Mouse (Mus musculus) limb, embryonic 13.5 days (tissue): ENCODE measurements around the gene Mrpl58. TPM values are rescaled to one million over a fixed set of nuclear protein-coding genes. Genes with fewer than 3 reads are reported as not detected.
"Not testable (repeated sequence)": the region's sequence is repeated elsewhere in the genome, so short reads cannot be mapped to it uniquely, and the experiment has no call there.

Experiments used
- ATAC-seq: fragments of 200-750 bp; cut with Nextera tagmentation; 2 replicates; pipeline ENCODE4 v1.8.0; 2017; ENCODE audit warnings: low read depth, moderate number of reproducible peaks, moderate TSS enrichment; ENCODE audit not compliant: low FRiP score
- H3K27ac ChIP-seq: fragments of 300-500 bp; sonication (generic); 2 replicates; pipeline ENCODE4 v1.5.1; 2015; ENCODE audit warnings: inconsistent platforms, mild to moderate bottlenecking, moderate library complexity
- H3K27me3 ChIP-seq: fragments of 300-500 bp; sonication (generic); 2 replicates; pipeline ENCODE4 v1.6.1; 2015; ENCODE audit warnings: mild to moderate bottlenecking, inconsistent platforms
- H3K36me3 ChIP-seq: fragments of 300-500 bp; sonication (generic); 2 replicates; pipeline ENCODE4 v1.6.1; 2015; ENCODE audit warnings: inconsistent platforms, mild to moderate bottlenecking, moderate library complexity
- H3K4me1 ChIP-seq: fragments of 300-500 bp; sonication (generic); 2 replicates; pipeline ENCODE4 v1.6.1; 2015; ENCODE audit warnings: inconsistent platforms
- H3K4me2 ChIP-seq: fragments of 300-500 bp; sonication (generic); replicated peaks from 2 replicates; pipeline ENCODE4 v1.6.1; 2015; ENCODE audit warnings: inconsistent platforms, mild to moderate bottlenecking, moderate library complexity
- H3K4me3 ChIP-seq: fragments of 300-500 bp; sonication (generic); 2 replicates; pipeline ENCODE4 v1.5.1; 2015; ENCODE audit warnings: moderate library complexity, mild to moderate bottlenecking, inconsistent platforms
- H3K9ac ChIP-seq: fragments of 300-500 bp; sonication (generic); 2 replicates; pipeline ENCODE4 v1.6.1; 2015; ENCODE audit warnings: mild to moderate bottlenecking, inconsistent platforms
- H3K9me3 ChIP-seq: fragments of 300-500 bp; sonication (generic); 2 replicates; pipeline ENCODE4 v1.6.1; 2016; ENCODE audit warnings: inconsistent platforms
- WGBS: fragments of 180-500 bp; shearing (Covaris S2); methylation state at CpG from one replicate; pipeline ENCODE4 v1.1.7; 2015; 5-methylcytosine and 5-hydroxymethylcytosine counted together
- polyA plus RNA-seq: library from polyadenylated mRNA; unstranded; fragments of >200 nt; fragmentation: Nextera tagmentation; extraction: Ambion mirVana; gene quantifications from 2 replicates; pipeline ENCODE4 v1.2.1, GENCODE M21; 2015

Mrpl58 gene
- polyA plus RNA-seq, 1 experiment from 2014 or later: 178 TPM

GRCm38 (mm10) chr11:115384587-115384986 is 19.0 kb upstream of the Mrpl58 start:
- Histone ChIP-seq H3K4me3 (no peak overlapping the region), H3K4me2 (no peak overlapping the region), H3K36me3 (no peaks in the 10 kb centered on the region), H3K27ac (no peak overlapping the region), H3K4me1 (peaks cover 38% of the 10 kb centered on the region), H3K9ac (no peak overlapping the region), H3K27me3 (no peaks in the 10 kb centered on the region), H3K9me3 (no peaks in the 10 kb centered on the region)
- WGBS: 78% methylated on average over 5 of the region's 5 CpGs
- ATAC-seq: no peak

- H3K27me3 ChIP-seq, H3K9ac ChIP-seq, H3K27ac ChIP-seq, H3K4me3 ChIP-seq, H3K4me2 ChIP-seq, H3K9me3 ChIP-seq, ATAC-seq: not testable (repeated sequence)
- WGBS: 92% methylated on average over 3 of the region's 3 CpGs
- Histone ChIP-seq H3K36me3 (peaks cover 20% of the 10 kb centered on the region), H3K4me1 (peaks cover 31% of the 10 kb centered on the region)
Observed at GRCm38 (mm10) chr11:115386859-115387258, 16.7 kb upstream of the Mrpl58 start.

GRCm38 (mm10) chr11:115391358-115391757 is 12.2 kb upstream of the Mrpl58 start:
- H3K4me2 ChIP-seq: no peak overlapping the region
- no peak for ATAC-seq
- no peak overlapping the region for H3K4me3 ChIP-seq
- no peaks in the 10 kb centered on the region for H3K9me3 ChIP-seq
- H3K27ac ChIP-seq: no peak overlapping the region
- 88% methylated on average over 7 of the region's 7 CpGs for WGBS
- H3K27me3 ChIP-seq: no peaks in the 10 kb centered on the region
- H3K9ac ChIP-seq: no peak overlapping the region
- peaks cover 64% of the 10 kb centered on the region for H3K36me3 ChIP-seq
- no peaks in the 10 kb centered on the region for H3K4me1 ChIP-seq

- peak overlapping the region; percentile 30 for H3K4me2 ChIP-seq
- no peaks in the 10 kb centered on the region for H3K9me3 ChIP-seq
- no peak for ATAC-seq
- H3K36me3 ChIP-seq: peaks cover 64% of the 10 kb centered on the region
- peak overlapping the region; percentile 8; the same call in 1 of the 2 replicates for H3K4me3 ChIP-seq
- peak overlapping the region; percentile 31; the same call in 1 of the 2 replicates for H3K9ac ChIP-seq
- no peaks in the 10 kb centered on the region for H3K27me3 ChIP-seq
- H3K27ac ChIP-seq: no peak overlapping the region
- no peaks in the 10 kb centered on the region for H3K4me1 ChIP-seq
- WGBS: 55% methylated on average over 34 of the region's 34 CpGs
Observed at GRCm38 (mm10) chr11:115393721-115394325, 9.7 kb upstream of the Mrpl58 start.

GRCm38 (mm10) chr11:115398085-115398484 is 5.5 kb upstream of the Mrpl58 start:
- Histone ChIP-seq H3K36me3 (peaks cover 33% of the 10 kb centered on the region), H3K4me1 (peaks cover 4% of the 10 kb centered on the region; the same call in 1 of the 2 replicates), H3K27ac (no peak overlapping the region), H3K27me3 (no peaks in the 10 kb centered on the region), H3K4me3 (no peak overlapping the region), H3K9me3 (no peaks in the 10 kb centered on the region), H3K4me2 (no peak overlapping the region), H3K9ac (no peak overlapping the region)
- 74% methylated on average over 7 of the region's 7 CpGs for WGBS
- no peak for ATAC-seq

GRCm38 (mm10) chr11:115400126-115400525 is 3.4 kb upstream of the Mrpl58 start:
- Histone ChIP-seq H3K27ac (no peak overlapping the region), H3K9ac (no peak overlapping the region), H3K27me3 (no peaks in the 10 kb centered on the region), H3K4me3 (no peak overlapping the region), H3K4me1 (peaks cover 14% of the 10 kb centered on the region), H3K36me3 (peaks cover 12% of the 10 kb centered on the region), H3K9me3 (no peaks in the 10 kb centered on the region), H3K4me2 (no peak overlapping the region)
- WGBS: 81% methylated on average over 3 of the region's 3 CpGs
- ATAC-seq: no peak

GRCm38 (mm10) chr11:115400630-115401391 is 2.7 kb upstream of the Mrpl58 start:
- peaks cover 5% of the 10 kb centered on the region; the same call in 1 of the 2 replicates for H3K36me3 ChIP-seq
- no peaks in the 10 kb centered on the region for H3K27me3 ChIP-seq
- no peak overlapping the region for H3K4me2 ChIP-seq
- no peak overlapping the region for H3K9ac ChIP-seq
- no peak overlapping the region for H3K4me3 ChIP-seq
- H3K9me3 ChIP-seq: no peaks in the 10 kb centered on the region
- no peak for ATAC-seq
- no peak overlapping the region for H3K27ac ChIP-seq
- 46% methylated on average over 11 of the region's 11 CpGs for WGBS
- H3K4me1 ChIP-seq: peaks cover 16% of the 10 kb centered on the region

- Histone ChIP-seq H3K4me2 (no peak overlapping the region), H3K4me1 (peaks cover 16% of the 10 kb centered on the region), H3K9me3 (no peaks in the 10 kb centered on the region), H3K27ac (no peak overlapping the region), H3K36me3 (peaks cover 46% of the 10 kb centered on the region), H3K4me3 (no peak overlapping the region), H3K9ac (no peak overlapping the region), H3K27me3 (no peaks in the 10 kb centered on the region)
- ATAC-seq: no peak
- 96% methylated on average over 6 of the region's 6 CpGs for WGBS
Observed at GRCm38 (mm10) chr11:115405723-115406122, 2.2 kb downstream of the Mrpl58 start.

GRCm38 (mm10) chr11:115406858-115407401 is 3.4 kb downstream of the Mrpl58 start:
- no peak overlapping the region for H3K4me2 ChIP-seq
- no peaks in the 10 kb centered on the region for H3K9me3 ChIP-seq
- H3K9ac ChIP-seq: no peak overlapping the region
- H3K27me3 ChIP-seq: no peaks in the 10 kb centered on the region
- H3K4me1 ChIP-seq: peaks cover 22% of the 10 kb centered on the region
- H3K27ac ChIP-seq: no peak overlapping the region
- peaks cover 51% of the 10 kb centered on the region for H3K36me3 ChIP-seq
- no peak for ATAC-seq
- 94% methylated on average over 17 of the region's 17 CpGs for WGBS
- no peak overlapping the region for H3K4me3 ChIP-seq

- Histone ChIP-seq H3K27me3 (no peaks in the 10 kb centered on the region), H3K4me2 (no peak overlapping the region), H3K4me3 (no peak overlapping the region), H3K4me1 (peaks cover 27% of the 10 kb centered on the region), H3K36me3 (peaks cover 51% of the 10 kb centered on the region), H3K9me3 (no peaks in the 10 kb centered on the region), H3K9ac (no peak overlapping the region), H3K27ac (no peak overlapping the region)
- ATAC-seq: no peak
- WGBS: 90% methylated on average over 6 of the region's 6 CpGs
Observed at GRCm38 (mm10) chr11:115408266-115408920, 4.8 kb downstream of the Mrpl58 start.

GRCm38 (mm10) chr11:115409556-115409955 is 6.0 kb downstream of the Mrpl58 start:
- no peak for ATAC-seq
- Histone ChIP-seq H3K27ac (no peak overlapping the region), H3K27me3 (no peaks in the 10 kb centered on the region), H3K9ac (0 out of 2 replicates have a peak overlapping the region, but pooled peaks have one; percentile 13), H3K4me3 (no peak overlapping the region), H3K4me1 (peaks cover 27% of the 10 kb centered on the region), H3K4me2 (no peak overlapping the region), H3K36me3 (peaks cover 51% of the 10 kb centered on the region), H3K9me3 (no peaks in the 10 kb centered on the region)
- WGBS: 86% methylated on average over 7 of the region's 7 CpGs
